Mouse (Mus musculus) cerebellum, postnatal 10 days (tissue): ENCODE measurements at regions not wholly inside any gene's neighbourhood (a gene's known extent, or its start where the extent isn't known, plus 50 kb on each side); places are given as distances from the start of the nearest gene placed in this dataset.

ENCODE experiments used
- DNase-seq, 2 experiments: peaks; one replicate each; pipeline ENCODE4 v3.0.0; 2021; ENCODE audit warnings: mixed read lengths in 2 of 2

DNA sequence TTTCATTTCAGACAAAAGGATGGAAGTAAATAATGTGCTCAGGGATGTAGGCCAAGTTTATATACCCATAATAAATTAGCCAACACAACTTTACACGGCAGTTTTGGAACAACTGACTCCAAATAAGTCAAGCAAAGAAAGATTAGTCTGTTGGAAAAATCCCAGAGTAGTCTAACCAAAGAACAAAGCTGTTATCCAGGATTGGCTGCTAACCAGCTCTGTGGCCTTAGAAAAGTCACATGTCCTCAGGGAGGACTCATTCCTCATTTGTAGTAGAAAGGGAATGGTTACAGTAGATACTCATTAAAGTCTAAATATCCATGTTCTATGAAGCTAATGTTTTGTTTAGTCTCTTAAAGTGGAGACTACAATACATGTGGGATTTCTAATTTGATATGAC is 130.6 kb upstream of the Mid1 start:
- DNase-seq = no peak

GRCm38 (mm10) chrX:169552851-169553250 is 132.1 kb upstream of the Mid1 start:
- no peak for DNase-seq

GRCm38 (mm10) chrX:169544037-169544436 is 141.0 kb upstream of the Mid1 start:
- DNase-seq = no peak

DNA sequence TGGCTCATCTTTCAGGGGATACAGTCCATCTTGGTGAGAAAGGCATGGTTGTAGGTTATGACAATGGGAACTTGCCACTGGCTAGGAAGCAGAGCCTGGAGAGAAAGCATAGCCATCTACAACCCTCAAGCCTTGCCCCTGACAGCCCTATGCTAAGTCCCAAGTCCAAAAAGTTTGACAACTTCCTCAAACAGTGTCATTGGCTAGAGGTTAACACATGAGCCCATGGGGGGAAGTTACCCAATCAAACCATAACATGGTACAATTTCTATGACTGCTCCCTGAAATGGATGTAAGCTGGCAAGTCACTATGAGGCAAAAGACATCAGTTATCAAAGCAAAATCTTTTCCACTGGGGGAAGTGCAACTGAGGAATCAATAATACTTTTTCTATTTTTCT is 176.8 kb upstream of the Mid1 start:
- DNase-seq = no peak

DNA sequence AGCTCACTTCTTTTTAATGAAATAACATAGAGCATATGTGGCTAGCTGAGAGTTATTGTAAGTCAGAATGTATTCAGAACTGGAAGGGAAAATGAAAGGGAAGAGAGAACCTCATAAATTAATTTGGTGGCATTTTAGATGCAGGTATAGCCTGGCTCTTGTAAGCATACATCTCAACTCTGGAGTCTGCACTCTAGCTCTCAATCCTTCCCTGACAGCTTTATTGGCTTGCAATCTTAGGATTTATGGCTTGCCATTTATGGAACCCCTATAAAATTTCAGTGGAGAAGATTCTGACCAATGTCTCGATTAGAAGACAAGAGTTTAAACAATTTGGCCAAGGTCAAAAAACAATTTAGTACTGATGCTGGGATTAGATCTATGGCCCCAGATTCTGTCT is 173.4 kb upstream of the Hccs start:
- no peak for DNase-seq

DNA sequence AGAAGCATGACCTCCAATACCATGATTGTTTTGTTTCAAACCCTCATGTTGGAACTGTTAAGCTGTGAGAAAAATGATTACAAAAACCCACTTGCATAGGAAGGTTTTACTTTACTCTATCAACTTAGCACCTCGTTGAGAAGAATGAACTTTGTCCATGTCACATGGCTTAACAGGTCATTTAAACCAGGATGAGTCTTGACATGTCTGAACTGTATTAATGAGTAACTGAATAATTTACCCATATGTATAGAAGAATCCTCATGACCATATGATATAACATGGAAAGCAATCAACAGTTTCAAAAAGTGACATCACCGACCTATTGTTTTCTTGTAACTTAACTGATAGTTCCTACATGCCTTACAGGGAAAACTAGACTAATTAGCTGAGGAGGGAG is 153.3 kb upstream of the Hccs start:
- DNase-seq = no peak

DNA sequence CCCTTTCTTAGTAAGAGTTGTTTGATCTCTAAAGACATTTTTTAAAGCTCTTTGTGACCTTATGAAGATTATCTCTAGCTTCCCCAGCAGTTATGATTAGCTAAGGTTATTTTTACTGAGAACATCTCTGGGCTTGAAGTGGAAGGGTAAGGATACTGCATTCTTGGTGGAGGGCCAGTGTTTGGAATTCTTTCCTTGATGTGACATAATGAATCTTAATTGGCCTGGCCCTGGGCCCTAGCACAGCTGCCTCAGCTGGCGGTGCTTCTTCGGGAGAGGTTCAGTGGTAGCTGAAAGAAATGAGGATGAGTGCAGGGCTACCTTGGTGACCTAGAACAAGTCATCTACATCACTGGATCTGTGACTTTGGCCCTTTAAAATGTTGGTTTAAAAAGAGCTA is 150.5 kb upstream of the Hccs start:
- DNase-seq = no peak

- DNase-seq = no peak
These were observed 130.0 kb upstream of the Hccs start for GRCm38 (mm10) chrX:169450159-169450558.

- no peak for DNase-seq
These were observed 119.4 kb upstream of the Hccs start for GRCm38 (mm10) chrX:169439546-169439945.

DNA sequence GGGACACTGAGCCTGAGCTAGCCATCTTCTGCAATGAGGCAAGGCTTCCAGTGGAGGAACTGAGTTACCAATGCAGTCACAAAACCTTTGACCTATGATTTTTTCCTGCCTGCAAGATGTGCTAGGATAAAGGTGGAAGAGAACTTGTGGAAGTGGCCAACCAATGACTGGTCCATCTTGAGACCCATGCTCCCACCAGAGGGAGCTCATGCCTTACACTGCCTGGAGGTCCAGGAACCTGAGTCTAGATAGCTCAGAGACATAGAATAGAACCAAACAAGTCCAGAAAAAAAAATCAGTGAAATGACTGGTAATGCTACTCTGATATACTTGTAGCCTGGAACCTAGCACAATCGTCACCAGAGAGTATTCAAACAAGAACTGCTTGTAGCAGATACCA is 118.5 kb upstream of the Hccs start:
- peak; percentile 4 to 20 for DNase-seq

- DNase-seq = no peak
These were observed 113.7 kb upstream of the Hccs start for GRCm38 (mm10) chrX:169433903-169434302.

DNA sequence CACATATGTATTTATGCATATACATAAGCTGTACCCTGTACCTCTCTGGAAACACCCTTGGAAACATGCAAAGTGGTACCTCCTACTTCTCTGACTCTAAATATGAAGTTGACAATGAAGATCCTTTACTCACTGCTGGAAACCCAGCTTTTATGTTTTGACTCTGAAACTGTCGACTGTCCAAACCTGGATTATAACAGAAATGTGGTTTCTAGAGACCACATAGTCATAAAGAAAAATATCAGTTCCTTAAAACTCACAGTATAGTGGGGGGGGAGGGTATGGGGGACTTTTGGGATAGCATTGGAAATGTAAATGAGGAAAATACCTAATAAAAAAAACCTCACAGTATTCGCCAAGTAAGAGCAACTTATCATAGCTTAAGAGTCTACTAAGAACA is 76.7 kb upstream of the Hccs start:
- DNase-seq = no peak

DNA sequence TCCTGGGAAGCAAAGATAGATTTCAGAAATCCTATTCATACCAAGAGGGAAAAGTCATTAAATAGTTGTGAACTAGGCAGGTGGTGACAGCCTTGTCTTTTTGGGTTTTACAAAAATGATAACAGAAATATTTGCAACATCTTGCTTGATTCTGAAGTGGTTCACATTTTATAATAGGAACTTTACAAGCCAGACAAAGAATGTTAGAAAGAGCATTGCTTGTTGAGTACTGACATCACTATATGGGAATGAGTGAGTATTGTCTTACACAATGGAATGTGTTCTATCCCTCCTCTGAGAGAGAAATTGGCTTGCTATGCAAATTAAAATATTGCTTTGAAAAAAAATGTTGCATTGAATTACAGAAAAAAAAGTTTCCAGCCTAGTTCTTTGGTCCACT is 66.5 kb upstream of the Hccs start:
- no peak for DNase-seq
